Mouse (Mus musculus) right cerebral cortex, postnatal 10 days (tissue): ENCODE results near the gene Tspan32.
A peak's percentile ranks its signal among the peaks of the same experiment; 100 is the strongest.

ENCODE experiments used
- DNase-seq, 2 experiments: peaks; one replicate each; pipeline ENCODE4 v3.0.0; 2021; ENCODE audit warnings: low spot score in 2 of 2

Tspan32 gene

DNA sequence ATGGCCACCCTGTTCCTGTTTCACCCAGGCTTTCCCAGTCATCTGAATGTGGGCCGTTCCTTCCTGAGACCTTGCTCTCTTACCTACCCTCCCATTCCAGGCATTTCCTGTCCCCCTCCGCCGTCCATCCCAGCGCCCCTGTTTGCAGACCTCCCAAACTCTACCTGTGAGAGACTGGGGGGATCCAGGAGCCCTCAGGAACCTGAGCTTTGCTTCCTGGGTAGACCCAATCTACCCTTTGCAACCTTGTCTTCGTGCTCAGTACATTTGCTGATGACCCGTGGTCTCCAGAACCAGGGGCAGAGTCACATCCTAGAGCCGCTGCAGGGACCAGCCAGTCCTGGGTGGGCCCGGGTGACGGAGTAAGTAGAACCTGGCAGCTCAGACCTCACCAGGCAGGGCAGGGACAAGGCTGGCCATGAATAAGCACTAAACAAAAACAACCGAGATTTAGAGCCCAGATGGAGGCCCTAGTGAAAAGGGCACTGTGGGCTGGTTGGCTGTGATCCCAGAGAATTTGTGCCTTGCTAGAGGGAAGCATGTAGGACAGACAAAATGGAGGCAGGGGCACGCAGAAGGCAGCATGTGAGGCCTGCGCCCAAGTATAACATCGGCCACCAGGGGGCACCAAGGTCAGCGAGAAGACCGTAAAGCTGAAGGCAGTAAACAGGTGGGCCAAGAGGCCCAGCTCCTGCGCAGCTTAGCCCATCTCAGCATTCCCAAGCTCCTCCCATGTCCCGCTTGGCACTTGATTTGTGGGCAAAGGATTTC is 2.9 kb downstream of the Tspan32 start:
- DNase-seq = peak; percentile 94 to 95

DNA sequence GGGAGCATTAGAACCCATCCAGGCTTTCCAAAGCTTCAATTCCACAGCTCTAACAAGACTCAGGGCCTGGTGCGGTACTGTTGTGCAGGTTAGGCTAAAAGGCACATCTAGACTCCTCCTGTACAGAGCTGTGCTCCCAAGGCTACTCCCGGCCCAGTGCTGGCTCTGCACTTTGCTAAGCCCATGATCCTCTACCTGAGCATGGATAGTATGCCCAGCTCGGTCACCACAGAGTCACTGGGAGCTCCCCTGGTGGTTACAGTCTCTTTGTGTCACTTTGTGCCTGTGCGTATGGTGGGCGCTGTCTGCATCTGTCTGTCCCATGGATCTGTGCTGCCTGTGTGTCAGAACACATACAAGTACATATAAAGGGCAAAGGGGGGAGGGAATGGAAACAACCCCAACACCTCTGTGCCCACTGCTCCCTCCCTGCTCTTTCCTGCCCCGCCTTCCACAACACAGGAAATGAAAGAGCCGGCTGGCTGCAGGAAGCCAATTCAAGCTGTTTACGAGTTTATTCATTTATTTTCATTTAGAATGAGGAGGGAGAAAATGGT is 3.6 kb downstream of the Tspan32 start:
- DNase-seq = no peak

DNA sequence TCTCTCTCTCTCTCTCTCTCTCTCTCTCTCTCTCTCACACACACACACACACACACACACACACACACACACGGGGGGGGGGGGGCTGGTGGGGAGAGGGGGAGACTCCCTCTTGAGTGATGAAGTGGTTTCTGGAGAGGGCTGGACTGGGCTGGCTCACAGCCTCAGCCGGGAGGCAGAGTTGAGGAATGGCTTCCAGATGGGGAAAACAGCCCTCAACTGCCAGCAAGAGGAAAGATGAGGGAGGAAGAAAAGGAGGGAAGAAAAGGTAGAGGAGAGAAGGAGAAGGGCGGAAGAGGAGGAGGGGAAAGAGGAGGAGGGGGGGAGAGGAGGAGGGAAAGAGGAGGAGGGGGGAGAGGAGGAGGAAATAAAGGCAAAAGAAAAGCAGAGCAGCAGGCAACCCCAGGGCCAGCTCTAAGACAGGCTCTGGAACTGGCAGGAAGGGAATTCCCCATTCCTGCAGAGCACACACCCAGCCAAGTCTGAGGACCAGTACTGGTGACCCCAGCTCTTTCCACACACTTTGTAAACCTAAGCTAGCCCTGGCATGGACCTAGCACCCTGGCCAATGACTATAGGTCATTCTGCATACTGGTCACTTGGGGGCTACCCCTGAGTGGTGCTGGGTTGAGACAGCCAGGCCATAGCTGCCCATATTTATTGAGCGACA is 4.3 kb downstream of the Tspan32 start:
- DNase-seq = no peak

DNA sequence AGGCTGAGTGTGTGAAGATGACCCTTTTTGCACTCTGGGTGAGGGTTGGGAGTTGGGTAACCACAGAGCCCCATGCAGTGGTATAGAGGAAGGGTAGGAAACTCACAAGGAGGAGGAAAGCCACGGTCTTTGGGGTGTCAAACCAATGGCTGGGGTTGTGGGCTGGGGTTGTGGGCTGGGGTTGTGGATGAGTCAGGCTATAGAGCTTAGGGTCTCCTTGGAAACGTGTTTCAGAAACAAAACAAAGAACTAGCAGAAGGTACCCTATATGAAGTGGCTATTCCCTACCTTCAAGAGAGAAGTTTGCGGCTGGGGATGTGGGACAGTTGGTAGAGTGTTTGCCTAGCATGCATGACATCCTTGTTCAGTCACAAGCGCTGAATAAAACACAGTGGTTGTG is 5.2 kb downstream of the Tspan32 start:
- DNase-seq = no peak

DNA sequence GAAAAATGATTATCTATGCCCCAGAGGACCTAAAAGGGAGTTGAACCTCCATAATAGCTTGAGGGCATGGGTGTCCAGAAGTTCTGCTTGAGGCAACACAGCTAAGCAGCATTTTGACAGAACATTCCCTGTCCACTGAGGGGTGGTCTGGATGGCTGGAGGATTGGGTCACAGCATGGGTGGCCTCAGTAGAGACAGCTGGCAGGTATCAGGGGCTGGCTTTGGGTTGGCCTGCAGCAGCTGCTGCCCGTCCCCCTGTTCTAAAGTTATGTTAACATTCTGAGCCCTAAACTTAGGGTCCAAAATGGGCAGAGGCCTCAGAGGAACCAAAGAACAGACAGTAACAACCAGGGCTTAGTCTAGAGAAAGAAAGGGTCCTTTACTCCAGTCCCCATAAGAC is 6.4 kb downstream of the Tspan32 start:
- no peak for DNase-seq

DNA sequence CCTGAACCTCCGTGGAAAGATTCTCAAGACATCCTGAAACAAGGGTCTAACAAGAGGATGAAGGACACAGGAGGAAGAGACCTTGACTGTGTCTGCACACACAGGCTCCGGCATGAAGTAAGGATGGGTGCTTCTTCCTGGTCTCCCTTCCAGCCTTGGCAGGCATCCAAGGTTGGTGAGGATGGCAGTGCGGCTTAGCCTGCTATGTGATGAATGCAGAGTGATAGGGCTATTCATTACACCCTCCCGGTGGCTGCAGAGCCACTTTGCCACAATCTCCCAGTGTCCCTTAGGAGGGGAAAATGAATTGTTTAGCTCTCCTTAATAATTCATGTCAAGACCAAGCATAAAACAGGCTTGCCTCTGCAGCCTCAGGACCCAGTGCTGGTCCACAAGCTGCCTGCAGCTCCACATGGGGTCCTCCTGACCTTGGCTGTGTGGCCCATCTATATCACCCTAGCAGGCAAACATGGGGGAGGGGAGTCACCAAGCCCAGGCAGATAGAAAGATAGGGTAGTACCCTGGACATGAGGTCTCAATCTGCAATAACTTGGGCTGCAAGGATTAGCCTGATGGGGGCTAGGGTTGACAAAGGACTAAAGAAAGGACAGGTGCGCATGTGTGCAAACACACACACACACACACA is 7.5 kb downstream of the Tspan32 start:
- DNase-seq = peak; percentile 52 to 57

DNA sequence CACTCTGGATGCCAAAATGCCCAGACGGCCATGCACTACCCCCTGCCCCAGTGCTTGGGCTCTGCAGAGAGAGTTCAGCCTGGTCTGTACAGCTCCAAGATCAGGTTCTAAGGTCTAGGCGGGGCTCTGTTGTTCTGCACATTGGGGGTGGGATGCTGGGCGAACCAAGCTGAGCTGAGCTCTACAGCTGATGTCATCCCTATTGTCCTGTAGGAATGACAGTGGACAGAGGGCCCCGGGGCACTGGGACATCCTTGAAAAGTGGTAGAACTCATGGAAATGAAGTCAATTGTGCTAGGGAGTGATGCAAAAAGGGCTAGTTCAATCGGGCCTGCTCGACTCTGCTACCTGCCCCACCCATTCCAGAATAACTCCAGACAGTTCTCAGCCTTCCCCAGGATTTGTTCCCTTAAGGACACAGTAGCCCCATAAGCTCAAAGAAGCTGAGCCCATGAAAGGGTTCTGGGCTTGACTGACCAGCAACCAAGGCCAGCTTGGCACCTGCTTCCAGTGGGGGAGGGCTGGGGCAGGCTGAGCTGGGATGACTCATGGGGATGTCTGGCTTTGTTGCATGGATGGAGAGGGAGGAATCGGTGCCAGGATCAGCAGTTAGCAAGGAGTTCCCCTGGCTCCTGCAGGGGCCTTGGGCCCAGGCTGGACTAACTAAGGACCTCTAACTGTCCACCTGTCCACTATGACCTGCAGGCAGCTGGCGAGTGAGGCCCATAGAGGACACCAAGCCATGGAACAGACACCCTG is 8.8 kb downstream of the Tspan32 start:
- DNase-seq = peak; percentile 52 to 55

DNA sequence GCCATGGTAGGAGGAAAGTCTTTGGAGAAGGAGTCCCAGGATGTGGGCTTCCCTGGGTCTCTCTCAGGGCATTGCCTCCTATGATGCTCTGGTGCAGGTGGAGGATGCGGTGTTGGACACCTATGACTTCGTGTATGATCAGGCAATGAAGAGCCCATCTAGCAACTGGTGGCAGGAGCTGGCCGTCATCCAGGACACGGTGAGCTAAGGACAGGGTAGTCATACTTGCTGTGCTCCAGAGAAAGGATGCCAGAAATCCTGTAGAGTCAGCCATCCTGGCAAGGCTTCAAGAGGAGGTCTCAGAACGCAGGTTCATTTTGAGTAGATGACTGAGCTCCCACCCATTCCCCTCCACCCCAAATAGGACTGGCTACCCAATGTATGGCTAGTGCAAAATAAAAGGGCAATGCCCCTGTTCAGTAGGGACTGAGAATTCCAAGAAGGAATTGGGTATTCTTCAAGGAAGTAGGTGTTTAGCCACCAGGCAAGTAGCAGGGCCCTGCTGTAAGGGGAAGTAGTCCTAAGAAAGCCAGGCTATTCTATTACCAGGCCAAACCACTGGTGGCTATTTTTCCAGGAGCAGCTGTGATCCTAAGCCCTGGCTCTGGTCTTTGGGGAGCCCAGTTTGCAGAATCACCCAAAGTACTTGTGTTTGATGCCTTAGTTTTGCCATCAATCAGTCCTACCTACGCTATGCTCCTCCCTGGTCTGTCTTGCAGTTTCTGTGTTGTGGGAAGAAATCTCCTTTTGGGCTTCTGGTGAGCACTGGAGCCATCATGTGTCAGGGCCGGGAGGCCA is 10.2 kb downstream of the Tspan32 start:
- DNase-seq = peak in 1 of 2 experiments; percentile 44

DNA sequence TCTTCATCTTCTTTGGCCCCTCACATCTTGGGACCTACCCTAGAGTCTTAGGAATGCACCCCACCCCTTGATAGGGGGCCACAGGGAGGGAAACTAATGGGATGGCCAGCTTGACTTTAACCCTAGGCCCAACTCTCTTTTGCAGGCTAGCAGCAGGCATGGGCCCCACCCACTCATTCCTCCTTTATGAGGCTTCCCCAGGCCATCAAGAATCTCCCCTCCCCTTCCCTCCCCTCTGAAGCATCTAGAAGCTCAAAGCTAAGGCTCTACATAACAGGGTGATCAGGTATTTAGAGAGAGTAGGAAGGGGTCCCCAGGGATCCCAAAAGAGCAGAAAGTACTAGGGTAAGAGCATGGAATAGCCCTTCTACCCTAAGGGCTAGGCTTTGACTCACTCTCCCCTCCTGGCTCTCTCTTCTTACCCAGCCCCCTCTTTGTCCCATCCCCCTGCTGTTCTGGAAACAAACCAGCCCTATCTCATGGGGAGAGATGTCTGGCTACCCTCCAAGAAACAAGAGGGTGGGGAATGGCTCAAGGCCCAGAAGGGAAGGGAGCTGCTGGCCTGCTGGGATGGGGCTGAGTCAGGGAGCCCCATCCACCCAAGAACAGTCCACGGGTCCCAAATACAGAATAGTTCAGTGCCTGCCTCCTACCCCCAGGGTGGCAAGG is 11.0 kb downstream of the Tspan32 start:
- DNase-seq = peak; percentile 73 to 74

DNA sequence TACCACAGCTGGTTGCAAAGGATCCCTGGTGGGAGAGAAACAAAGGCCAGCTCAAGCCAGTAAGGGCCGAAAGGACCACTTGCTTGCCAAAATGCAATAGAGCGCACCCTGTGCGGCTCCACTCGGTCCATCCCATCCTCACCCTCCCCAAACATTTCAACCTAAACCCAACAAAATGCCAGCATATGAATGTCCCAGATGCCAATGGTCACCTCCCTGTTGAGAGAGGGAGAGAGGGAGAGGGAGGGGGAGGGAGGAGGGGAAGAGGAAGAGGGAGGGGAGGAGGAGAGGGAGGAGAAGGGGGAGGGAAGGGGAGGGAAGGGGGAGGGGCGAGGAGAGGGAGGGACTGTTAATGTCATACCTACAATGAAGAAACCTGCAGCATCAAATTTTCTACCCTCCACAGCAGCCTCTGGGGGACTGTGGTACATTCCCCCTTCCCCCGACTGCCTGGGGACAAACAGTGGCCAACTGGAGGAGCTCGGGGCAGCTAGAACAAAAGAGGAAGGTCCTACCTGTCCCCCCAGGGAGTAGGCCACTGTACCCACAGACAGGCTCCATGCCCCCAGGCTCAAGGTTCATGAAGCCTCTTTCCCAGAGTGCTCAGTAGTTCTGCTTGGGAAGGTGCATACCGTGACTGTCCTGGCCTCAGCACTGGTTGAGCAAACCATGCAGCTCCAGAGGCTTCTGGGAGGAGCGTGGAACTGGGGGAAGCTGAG is 11.7 kb downstream of the Tspan32 start:
- no peak for DNase-seq

DNA sequence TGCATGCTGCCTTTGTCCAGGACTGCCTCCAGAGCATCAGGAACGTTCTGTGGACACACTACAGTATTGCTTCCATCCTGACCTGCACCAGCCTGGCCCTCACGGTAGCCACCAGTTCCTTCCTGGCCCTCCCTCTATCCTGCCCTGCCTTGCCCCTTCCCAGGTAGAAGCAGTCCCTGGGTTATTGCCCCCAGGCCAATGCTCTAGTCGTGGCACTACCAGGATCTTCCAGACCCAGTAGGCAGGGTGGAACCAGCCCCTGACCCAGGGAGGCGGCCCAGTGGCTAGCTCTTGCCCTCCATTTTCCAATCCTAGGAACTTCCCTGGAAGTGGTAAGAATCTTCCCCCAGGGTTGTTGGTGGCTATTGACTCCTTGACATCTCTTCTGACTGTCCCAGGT is 12.3 kb downstream of the Tspan32 start:
- DNase-seq = no peak

DNA sequence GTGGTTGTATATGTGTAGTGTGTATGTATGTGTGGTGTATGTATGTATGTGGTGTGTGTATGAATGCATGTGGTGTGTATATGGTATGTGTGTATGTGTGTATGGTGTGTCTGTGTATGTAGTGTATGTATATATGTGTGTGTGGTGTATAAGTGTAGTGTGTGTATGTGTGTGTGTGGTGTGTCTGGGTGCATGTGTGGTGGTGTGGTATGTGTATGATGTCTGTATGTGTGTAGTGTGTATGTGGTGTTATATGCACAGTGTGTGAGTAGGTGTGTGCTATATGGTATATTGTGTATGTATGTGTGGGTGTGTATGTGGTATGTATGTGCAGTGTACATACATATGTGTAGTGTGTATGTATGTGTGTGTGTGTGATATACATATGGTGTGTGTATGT is 15.2 kb downstream of the Tspan32 start:
- no peak for DNase-seq

DNA sequence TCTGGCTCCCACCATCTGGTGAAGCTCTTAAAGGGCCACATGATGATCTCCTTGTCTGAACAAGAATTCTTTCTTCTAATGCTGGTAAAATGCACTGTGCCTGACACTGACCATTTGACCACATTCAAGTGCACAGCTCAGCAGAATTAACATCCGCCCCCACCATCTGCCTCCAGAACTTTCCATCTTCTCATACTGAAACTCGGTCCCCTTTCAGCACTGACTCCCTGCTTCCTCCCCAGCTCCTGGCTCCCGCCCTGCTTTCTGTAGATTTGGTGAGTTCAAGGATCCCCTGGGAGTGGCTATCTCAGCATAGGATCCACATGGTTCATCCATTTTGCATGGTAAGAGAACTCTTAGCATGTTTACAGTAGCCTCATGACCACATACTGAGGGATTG is 15.9 kb downstream of the Tspan32 start:
- DNase-seq = no peak

DNA sequence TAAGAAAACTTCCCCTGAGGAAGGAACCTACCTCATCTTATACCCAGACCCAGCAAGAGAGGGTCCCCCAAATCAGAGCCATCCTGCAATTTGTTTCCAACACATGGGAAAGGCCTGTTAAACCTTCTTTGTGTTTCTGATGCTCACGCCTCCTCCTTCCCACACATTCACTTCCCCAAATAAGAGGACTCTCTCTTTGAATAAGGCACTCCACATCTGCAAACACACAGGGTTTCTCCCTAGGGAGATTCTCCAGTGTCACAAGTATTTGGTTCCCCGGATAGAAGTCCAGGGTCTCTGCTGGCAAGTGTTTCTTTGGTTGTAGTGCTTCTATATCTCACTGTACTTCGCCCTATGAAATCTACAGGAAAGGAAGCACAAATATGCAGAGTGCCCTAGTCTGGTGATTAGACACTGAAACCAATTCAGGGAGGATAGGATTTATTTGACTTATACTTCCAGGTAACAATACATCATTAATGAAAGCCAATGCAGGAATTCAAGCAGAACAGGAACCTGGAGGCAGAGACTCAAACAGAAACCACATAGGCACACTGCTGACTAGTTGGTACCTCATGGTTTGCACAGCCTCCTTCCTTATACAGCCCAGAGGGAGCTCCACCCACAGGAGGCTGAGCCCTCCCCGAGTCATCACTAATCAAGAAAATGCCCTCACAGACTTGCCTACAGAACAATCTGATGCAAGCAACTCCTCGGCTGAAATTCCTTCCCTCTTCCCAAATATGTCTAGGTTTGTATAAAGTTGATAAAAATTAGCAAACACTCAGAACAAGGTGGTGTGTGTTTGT is 16.7 kb downstream of the Tspan32 start:
- no peak for DNase-seq

DNA sequence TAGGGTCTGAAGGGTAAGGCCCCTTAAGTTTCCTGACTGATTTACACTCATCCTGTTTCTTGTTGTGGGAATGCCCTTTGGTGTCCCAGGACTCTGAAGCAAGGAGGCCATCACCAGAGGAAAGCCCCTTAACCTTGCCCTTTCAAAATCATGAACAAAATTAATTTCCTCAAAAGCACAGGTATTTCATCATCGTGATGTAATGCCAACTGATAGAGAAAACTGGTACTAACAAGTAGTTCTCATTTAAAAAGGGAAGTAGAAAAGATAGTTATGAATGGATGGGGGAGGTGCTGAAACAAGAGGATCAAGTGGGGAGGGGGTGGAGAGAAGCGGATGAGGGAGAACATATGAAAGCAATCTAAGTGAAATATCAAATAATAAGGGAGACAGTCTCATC is 18.7 kb downstream of the Tspan32 start:
- DNase-seq = no peak

DNA sequence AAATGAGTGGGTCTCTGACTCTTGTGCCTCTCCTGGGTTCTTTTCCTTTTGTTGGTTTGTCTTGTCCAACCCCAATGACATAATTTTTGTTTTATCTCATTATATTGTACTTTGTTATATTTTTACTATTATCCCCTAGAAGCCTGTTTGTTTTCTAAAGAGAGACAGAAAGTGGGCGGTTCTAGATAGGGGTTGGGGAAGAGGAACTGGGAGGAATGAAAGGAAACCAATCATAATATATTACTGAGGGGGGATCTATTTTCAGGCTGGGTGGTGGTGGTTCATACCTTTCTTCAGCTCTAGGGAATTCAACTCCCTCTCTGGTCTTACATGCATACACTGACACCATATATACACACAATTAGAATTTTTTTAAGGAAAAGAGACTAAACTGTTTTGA is 19.4 kb downstream of the Tspan32 start:
- no peak for DNase-seq

DNA sequence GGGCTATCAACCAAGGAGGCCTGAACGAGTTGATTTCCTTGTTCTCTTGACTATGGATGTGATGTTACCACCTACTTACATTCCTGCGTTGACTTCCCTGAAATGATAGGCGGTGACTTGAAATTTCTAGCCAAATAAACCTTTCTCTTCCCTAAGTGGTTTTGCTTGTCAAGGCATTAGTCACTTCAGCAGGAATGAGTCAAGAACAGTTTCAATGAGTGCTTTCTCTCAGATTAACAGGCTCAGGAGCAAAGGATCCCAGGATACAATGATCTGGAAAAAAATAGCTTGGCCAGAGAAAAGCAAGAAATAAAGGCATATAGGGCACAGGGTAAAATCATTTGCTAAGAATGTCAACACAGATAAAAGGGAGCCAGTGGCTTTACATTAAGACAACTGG is 20.6 kb downstream of the Tspan32 start:
- no peak for DNase-seq

DNA sequence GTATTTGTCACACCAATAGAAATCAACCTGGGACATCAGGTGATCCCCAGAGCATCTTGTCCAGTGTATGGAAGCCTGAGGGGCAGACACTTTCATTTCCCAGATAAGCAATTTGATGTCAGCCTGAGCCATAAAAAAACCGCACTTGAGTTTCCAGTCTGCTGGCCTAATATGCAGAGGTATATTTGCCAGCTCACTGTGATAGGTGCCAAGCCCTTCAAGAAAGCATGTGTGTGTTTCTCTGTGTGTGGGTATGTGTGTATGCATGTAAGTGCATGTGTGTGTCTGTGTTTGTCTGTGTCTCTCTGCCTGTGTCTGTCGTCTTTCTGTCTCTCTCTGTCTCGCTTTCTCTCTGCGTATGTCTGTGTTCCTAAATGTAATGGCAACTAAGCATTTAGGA is 22.4 kb downstream of the Tspan32 start:
- DNase-seq = no peak

DNA sequence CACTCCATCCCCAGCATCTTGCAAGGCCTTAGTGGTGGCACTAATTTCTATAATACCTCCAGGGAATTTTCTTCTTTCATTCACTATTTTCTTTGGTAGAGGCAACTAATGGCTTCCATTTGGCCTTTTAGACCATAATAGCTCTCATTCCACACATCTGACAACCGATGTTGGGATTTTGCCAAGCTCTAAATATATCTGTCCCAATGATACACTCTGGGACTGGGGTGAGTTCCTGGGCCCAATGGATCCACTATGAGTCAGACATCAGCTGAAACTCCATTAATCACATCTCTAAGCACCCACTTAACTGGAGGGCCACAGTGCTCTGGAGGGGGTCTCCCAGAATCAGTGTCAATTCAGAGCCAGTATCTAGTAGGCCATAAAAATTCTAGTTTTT is 27.0 kb downstream of the Tspan32 start:
- no peak for DNase-seq
